Mouse (Mus musculus): Measurements from ENCODE around the gene Rab3il1. TPM values are rescaled to one million over a fixed set of nuclear protein-coding genes. Genes with fewer than 3 reads are reported as not detected.

Gene Rab3il1
- polyA plus RNA-seq, 1 experiment, result 90.9 TPM

- TF ChIP-seq TAL1 (IDR thresholded peaks at IDR 0.05; ENCODE audit: low read length), result no peak
- TF ChIP-seq GATA1 (IDR thresholded peaks at IDR 0.05; ENCODE audit: low read length), result no peak
- Histone ChIP-seq H3K27me3 (ENCODE audit: control insufficient read depth) (no peaks in the 10 kb centered on the region; the same call in 1 of the 2 replicates), H3K4me1 (ENCODE audit: control insufficient read depth) (peaks cover 76% of the 10 kb centered on the region), H3K36me3 (ENCODE audit: control insufficient read depth) (peaks cover 37% of the 10 kb centered on the region), H3K9me3 (ENCODE audit: control insufficient read depth, low read length) (no peaks in the 10 kb centered on the region), H3K4me3 (replicated peaks) (peak overlapping the region; percentile 82)
Observed at GRCm38 (mm10) chr19:9981621-9982020, 19.8 kb upstream of the Rab3il1 start.

GRCm38 (mm10) chr19:9982151-9982851 lies 19.2 kb upstream of the Rab3il1 start:
- H3K27me3 ChIP-seq (ENCODE audit: control insufficient read depth), result no peaks in the 10 kb centered on the region; the same call in 1 of the 2 replicates
- peaks cover 77% of the 10 kb centered on the region for H3K4me1 ChIP-seq (ENCODE audit: control insufficient read depth)
- peaks cover 44% of the 10 kb centered on the region for H3K36me3 ChIP-seq (ENCODE audit: control insufficient read depth)
- peak overlapping the region; percentile 82 for H3K4me3 ChIP-seq (replicated peaks)
- no peaks in the 10 kb centered on the region for H3K9me3 ChIP-seq (ENCODE audit: control insufficient read depth, low read length)
- TF ChIP-seq GATA1 (IDR thresholded peaks at IDR 0.05; ENCODE audit: low read length), result no peak
- TF ChIP-seq TAL1 (IDR thresholded peaks at IDR 0.05; ENCODE audit: low read length), result no peak

- TF ChIP-seq TAL1 (IDR thresholded peaks at IDR 0.05; ENCODE audit: low read length), result peak; percentile 73
- peak; percentile 93 for TF ChIP-seq GATA1 (IDR thresholded peaks at IDR 0.05; ENCODE audit: low read length)
- Histone ChIP-seq H3K36me3 (ENCODE audit: control insufficient read depth) (peaks cover 50% of the 10 kb centered on the region), H3K9me3 (ENCODE audit: control insufficient read depth, low read length) (no peaks in the 10 kb centered on the region), H3K4me3 (replicated peaks) (peak overlapping the region; percentile 82), H3K4me1 (ENCODE audit: control insufficient read depth) (peaks cover 79% of the 10 kb centered on the region), H3K27me3 (ENCODE audit: control insufficient read depth) (no peaks in the 10 kb centered on the region; the same call in 1 of the 2 replicates)
Observed at GRCm38 (mm10) chr19:9982852-9983542, 18.5 kb upstream of the Rab3il1 start.

- no peak for TF ChIP-seq GATA1 (IDR thresholded peaks at IDR 0.05; ENCODE audit: low read length)
- no peak for TF ChIP-seq TAL1 (IDR thresholded peaks at IDR 0.05; ENCODE audit: low read length)
- Histone ChIP-seq H3K27me3 (ENCODE audit: control insufficient read depth) (no peaks in the 10 kb centered on the region; the same call in 1 of the 2 replicates), H3K4me1 (ENCODE audit: control insufficient read depth) (peaks cover 79% of the 10 kb centered on the region), H3K36me3 (ENCODE audit: control insufficient read depth) (peaks cover 53% of the 10 kb centered on the region), H3K9me3 (ENCODE audit: control insufficient read depth, low read length) (no peaks in the 10 kb centered on the region), H3K4me3 (replicated peaks) (peak overlapping the region; percentile 82)
Observed at GRCm38 (mm10) chr19:9984111-9985055, 17.1 kb upstream of the Rab3il1 start.

- peaks cover 79% of the 10 kb centered on the region for H3K4me1 ChIP-seq (ENCODE audit: control insufficient read depth)
- H3K4me3 ChIP-seq (replicated peaks), result peak overlapping the region; percentile 82
- H3K36me3 ChIP-seq (ENCODE audit: control insufficient read depth), result peaks cover 53% of the 10 kb centered on the region
- TF ChIP-seq TAL1 (IDR thresholded peaks at IDR 0.05; ENCODE audit: low read length), result no peak
- no peak for TF ChIP-seq GATA1 (IDR thresholded peaks at IDR 0.05; ENCODE audit: low read length)
- H3K27me3 ChIP-seq (ENCODE audit: control insufficient read depth), result no peaks in the 10 kb centered on the region; the same call in 1 of the 2 replicates
- no peaks in the 10 kb centered on the region for H3K9me3 ChIP-seq (ENCODE audit: control insufficient read depth, low read length)
Observed at GRCm38 (mm10) chr19:9985190-9985899, 16.1 kb upstream of the Rab3il1 start.

GRCm38 (mm10) chr19:9985900-9986421 lies 15.5 kb upstream of the Rab3il1 start:
- Histone ChIP-seq H3K4me3 (replicated peaks) (peak overlapping the region; percentile 82), H3K36me3 (ENCODE audit: control insufficient read depth) (peaks cover 53% of the 10 kb centered on the region), H3K4me1 (ENCODE audit: control insufficient read depth) (peaks cover 79% of the 10 kb centered on the region), H3K9me3 (ENCODE audit: control insufficient read depth, low read length) (no peaks in the 10 kb centered on the region), H3K27me3 (ENCODE audit: control insufficient read depth) (no peaks in the 10 kb centered on the region; the same call in 1 of the 2 replicates)
- TF ChIP-seq GATA1 (IDR thresholded peaks at IDR 0.05; ENCODE audit: low read length), result no peak
- no peak for TF ChIP-seq TAL1 (IDR thresholded peaks at IDR 0.05; ENCODE audit: low read length)

- Histone ChIP-seq H3K27me3 (ENCODE audit: control insufficient read depth) (no peaks in the 10 kb centered on the region; the same call in 1 of the 2 replicates), H3K4me3 (replicated peaks) (no peak overlapping the region), H3K36me3 (ENCODE audit: control insufficient read depth) (peaks cover 53% of the 10 kb centered on the region), H3K9me3 (ENCODE audit: control insufficient read depth, low read length) (no peaks in the 10 kb centered on the region), H3K4me1 (ENCODE audit: control insufficient read depth) (peaks cover 79% of the 10 kb centered on the region)
- TF ChIP-seq GATA1 (IDR thresholded peaks at IDR 0.05; ENCODE audit: low read length), result no peak
Observed at GRCm38 (mm10) chr19:9987192-9987591, 14.3 kb upstream of the Rab3il1 start.

- Histone ChIP-seq H3K36me3 (ENCODE audit: control insufficient read depth) (peaks cover 53% of the 10 kb centered on the region), H3K9me3 (ENCODE audit: control insufficient read depth, low read length) (no peaks in the 10 kb centered on the region), H3K27me3 (ENCODE audit: control insufficient read depth) (no peaks in the 10 kb centered on the region; the same call in 1 of the 2 replicates), H3K4me1 (ENCODE audit: control insufficient read depth) (peaks cover 82% of the 10 kb centered on the region), H3K4me3 (replicated peaks) (no peak overlapping the region)
- no peak for TF ChIP-seq GATA1 (IDR thresholded peaks at IDR 0.05; ENCODE audit: low read length)
- TF ChIP-seq TAL1 (IDR thresholded peaks at IDR 0.05; ENCODE audit: low read length), result no peak
Observed at GRCm38 (mm10) chr19:9987593-9987992, 13.9 kb upstream of the Rab3il1 start.

Data from erythroblast, embryonic 14.5 days (primary cell).